Mouse (Mus musculus) bone marrow macrophage, adult 2 months (primary cell): ENCODE data around the gene Kazn. TPM values are rescaled to one million over a fixed set of nuclear protein-coding genes. Genes with fewer than 3 reads are reported as not detected.

Source experiments
- H3K27ac ChIP-seq: 2 replicates; pipeline ENCODE4 v1.5.1; 2012; ENCODE audit warnings: low read depth, low read length; ENCODE audit not compliant: insufficient read depth
- H3K4me1 ChIP-seq: 2 replicates; pipeline ENCODE4 v1.6.1; 2012; ENCODE audit warnings: low read length; ENCODE audit not compliant: control insufficient read depth, insufficient read depth
- H3K4me3 ChIP-seq: 2 replicates; pipeline ENCODE4 v1.5.1; 2012; ENCODE audit warnings: mild to moderate bottlenecking, low read length, moderate library complexity; ENCODE audit not compliant: insufficient read depth
- CTCF ChIP-seq: IDR thresholded peaks from 2 replicates; pipeline ENCODE4 v1.5.1; 2012; ENCODE audit warnings: low read depth, mild to moderate bottlenecking, low read length, moderate library complexity
- POLR2A ChIP-seq: IDR thresholded peaks from 2 replicates; pipeline ENCODE4 v1.6.1; 2012; ENCODE audit warnings: mild to moderate bottlenecking, low read depth, low read length, borderline replicate concordance
- polyA plus RNA-seq: library from polyadenylated mRNA; stranded (reverse); fragments of >200 nt; gene quantifications from 2 replicates; pipeline ENCODE4 v1.2.4, GENCODE M21; 2012; ENCODE audit not compliant: missing spikeins, insufficient read depth, insufficient read length

Kazn gene
- polyA plus RNA-seq, 1 experiment: not detected

- Histone ChIP-seq H3K27ac (peak overlapping the region; percentile 14), H3K4me3 (peak overlapping the region; percentile 78), H3K4me1 (peaks cover 41% of the 10 kb centered on the region)
- TF ChIP-seq POLR2A: no peak
- TF ChIP-seq CTCF: no peak
These were observed 156.0 kb downstream of the Kazn start for GRCm38 (mm10) chr4:142083193-142083592.

- H3K4me1 ChIP-seq: peaks cover 46% of the 10 kb centered on the region
- TF ChIP-seq POLR2A: no peak
- TF ChIP-seq CTCF: no peak
- no peak overlapping the region for H3K27ac ChIP-seq
- H3K4me3 ChIP-seq: peak overlapping the region; percentile 78; the same call in 1 of the 2 replicates
These were observed 156.5 kb downstream of the Kazn start for GRCm38 (mm10) chr4:142082703-142083102.

- peak overlapping the region; percentile 55 for H3K4me3 ChIP-seq
- H3K4me1 ChIP-seq: peaks cover 56% of the 10 kb centered on the region
- H3K27ac ChIP-seq: peak overlapping the region; percentile 93
- TF ChIP-seq CTCF (no peak), POLR2A (peak; percentile 42)
These were observed 157.4 kb downstream of the Kazn start for GRCm38 (mm10) chr4:142081631-142082283.

- Histone ChIP-seq H3K4me3 (peak overlapping the region; percentile 55), H3K27ac (peak overlapping the region; percentile 93), H3K4me1 (peaks cover 63% of the 10 kb centered on the region)
- TF ChIP-seq CTCF: no peak
- TF ChIP-seq POLR2A: no peak
These were observed 158.1 kb downstream of the Kazn start for GRCm38 (mm10) chr4:142080901-142081630.

GRCm38 (mm10) chr4:142080487-142080767 is 158.8 kb downstream of the Kazn start:
- H3K4me1 ChIP-seq: peaks cover 69% of the 10 kb centered on the region
- H3K4me3 ChIP-seq: no peak overlapping the region
- peak overlapping the region; percentile 77 for H3K27ac ChIP-seq
- TF ChIP-seq POLR2A (no peak), CTCF (no peak)

GRCm38 (mm10) chr4:142079629-142080486 is 159.3 kb downstream of the Kazn start:
- TF ChIP-seq CTCF: no peak
- TF ChIP-seq POLR2A: no peak
- Histone ChIP-seq H3K4me3 (no peak overlapping the region), H3K4me1 (peaks cover 75% of the 10 kb centered on the region), H3K27ac (peak overlapping the region; percentile 77)

- TF ChIP-seq CTCF: no peak
- TF ChIP-seq POLR2A: no peak
- peaks cover 90% of the 10 kb centered on the region for H3K4me1 ChIP-seq
- peak overlapping the region; percentile 74 for H3K27ac ChIP-seq
- peak overlapping the region; percentile 3; the same call in 1 of the 2 replicates for H3K4me3 ChIP-seq
These were observed 161.5 kb downstream of the Kazn start for GRCm38 (mm10) chr4:142077572-142078271.

GRCm38 (mm10) chr4:142076883-142077282 is 162.3 kb downstream of the Kazn start:
- H3K4me1 ChIP-seq: peaks cover 86% of the 10 kb centered on the region
- H3K27ac ChIP-seq: peak overlapping the region; percentile 74
- TF ChIP-seq POLR2A (no peak), CTCF (no peak)
- no peak overlapping the region for H3K4me3 ChIP-seq

- TF ChIP-seq CTCF (no peak), POLR2A (no peak)
- H3K4me1 ChIP-seq: peaks cover 89% of the 10 kb centered on the region
- H3K27ac ChIP-seq: no peak overlapping the region
- H3K4me3 ChIP-seq: no peak overlapping the region
These were observed 163.3 kb downstream of the Kazn start for GRCm38 (mm10) chr4:142075931-142076330.
